Mouse (Mus musculus): ENCODE measurements at regions not wholly inside any gene's neighbourhood (a gene's known extent, or its start where the extent isn't known, plus 50 kb on each side); places are given as distances from the start of the nearest gene placed in this dataset.

DNA sequence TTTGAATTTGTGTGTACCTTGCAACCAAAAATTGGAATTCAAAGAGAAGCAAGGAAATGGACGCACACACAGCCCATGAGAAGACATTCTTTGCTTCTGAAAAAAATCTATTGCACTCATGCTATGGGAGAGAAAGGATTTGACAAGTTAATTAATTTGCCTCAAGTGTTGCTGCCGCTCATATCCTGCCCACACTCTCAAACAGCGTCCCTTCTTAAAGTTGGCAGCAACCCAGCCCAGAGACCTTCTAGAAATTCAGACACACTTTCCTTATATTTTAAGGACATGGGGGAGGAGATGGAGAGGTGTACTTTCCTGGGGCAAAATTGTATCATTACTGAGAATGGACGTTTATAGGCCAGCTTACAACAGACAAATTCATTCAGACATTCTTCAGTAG is 167.2 kb upstream of the Nxpe4 start:
- TF ChIP-seq CTCF (IDR thresholded peaks at IDR 0.05) (no peak), POLR2A (IDR thresholded peaks at IDR 0.05; ENCODE audit: insufficient read depth, low read depth, low read length) (no peak), EP300 (IDR thresholded peaks at IDR 0.05; ENCODE audit: insufficient read depth, low read depth, low read length) (no peak)
